Comparison of ENCODE assay signal across 11 mouse cellular contexts in the genomic region with DNA sequence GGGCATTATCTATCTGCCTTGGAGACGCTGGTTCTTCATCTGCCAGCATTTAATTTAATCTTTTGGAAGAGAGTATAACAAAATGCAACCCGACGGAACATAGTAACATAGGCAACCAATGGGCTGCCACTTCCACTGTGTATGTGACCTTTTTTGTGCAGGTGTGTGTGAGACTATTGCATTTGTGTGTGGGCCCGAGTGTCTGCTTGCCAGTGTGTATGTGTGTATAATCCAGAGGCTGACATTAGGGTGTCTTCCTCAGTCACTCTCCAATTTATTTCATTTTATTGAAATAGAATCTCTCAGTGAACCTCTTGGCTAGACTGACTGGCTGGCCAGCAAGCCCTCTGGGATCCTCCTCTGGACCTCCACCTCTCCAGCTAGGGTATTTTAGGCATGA. TPM values are rescaled to one million over a fixed set of nuclear protein-coding genes. Genes with fewer than 3 reads are reported as not detected.
A peak's percentile ranks its signal among the peaks of the same experiment; 100 is the strongest.
DNase-seq lines count a peak whose midpoint lies in the region; ATAC-seq and TF ChIP-seq lines count a peak whose summit lies in the region.
"Had no signal": no experiment of that assay in that cellular context is flagged by ENCODE, and none has a peak within 500 bp of the region (broad histone marks: within the 10 kb centered on the region; RNA-seq: fewer than 3 reads in every experiment).

No protein-coding gene starts in this region.

- no peak overlapping the region for H3K9ac ChIP-seq in kidney, postnatal 0 days (ENCODE audit: low read depth, low read length)
- H3K9ac ChIP-seq in kidney, embryonic 15.5 days = no peak overlapping the region

- 92% methylated on average over 4 of the region's 4 CpGs for WGBS in kidney, postnatal 0 days
- WGBS in kidney, embryonic 15.5 days = 92% methylated on average over 4 of the region's 4 CpGs
- 39% methylated on average over 4 of the region's 4 CpGs for WGBS in macrophage (ENCODE audit: missing documents)

- TF ChIP-seq POLR2A in cortical plate, adult 2 months (IDR thresholded peaks at IDR 0.05; ENCODE audit: extremely low read depth, insufficient read depth, low read length) = no peak

- peak overlapping the region; percentile 77 for H3K4me2 ChIP-seq in kidney, postnatal 0 days (ENCODE audit: low read length)
- H3K4me2 ChIP-seq in kidney, embryonic 15.5 days = no peak overlapping the region

- H3K27me3 ChIP-seq in kidney, postnatal 0 days (ENCODE audit: insufficient read depth, low read length) = no peaks in the 10 kb centered on the region
- no peaks in the 10 kb centered on the region for H3K27me3 ChIP-seq in kidney, embryonic 15.5 days
- H3K27me3 ChIP-seq in G1E (ENCODE audit: insufficient read depth, low read length) = peaks cover 19% of the 10 kb centered on the region

- no peak for DNase-seq in kidney, postnatal 0 days (ENCODE audit: low spot score)
- DNase-seq in G1E (ENCODE audit: low spot score) = no peak
- no peak for DNase-seq in cerebellum, postnatal 14 days
- DNase-seq: cerebellum, postnatal 36 days; left cerebral cortex, postnatal 4 days; lung, postnatal 36 days had no signal

- peaks cover 28% of the 10 kb centered on the region for H3K79me2 ChIP-seq in macrophage (ENCODE audit: inconsistent target)

- no peaks in the 10 kb centered on the region for H3K9me3 ChIP-seq in kidney, postnatal 0 days (replicated peaks; ENCODE audit: low read length)
- no peaks in the 10 kb centered on the region for H3K9me3 ChIP-seq in kidney, embryonic 15.5 days (replicated peaks)
- H3K9me3 ChIP-seq in G1E (replicated peaks) = no peaks in the 10 kb centered on the region

- no peak for ATAC-seq in kidney, postnatal 0 days (replicated peaks; ENCODE audit: low FRiP score, low read depth)
- ATAC-seq in kidney, embryonic 15.5 days (replicated peaks; ENCODE audit: low FRiP score) = no peak
- ATAC-seq in G1E (ENCODE audit: extremely low read depth, insufficient number of reproducible peaks, low FRiP score, poor library complexity, severe bottlenecking) = no peak
- no peak for ATAC-seq in frontal cortex, adult (ENCODE audit: low TSS enrichment)
- ATAC-seq: hindbrain, embryonic 16.5 days had no signal

- H3K36me3 ChIP-seq in kidney, postnatal 0 days (ENCODE audit: insufficient read depth, low read length) = no peaks in the 10 kb centered on the region
- no peaks in the 10 kb centered on the region for H3K36me3 ChIP-seq in kidney, embryonic 15.5 days
- H3K36me3 ChIP-seq in G1E (replicated peaks) = peaks cover 22% of the 10 kb centered on the region
- H3K36me3 ChIP-seq in macrophage (ENCODE audit: inconsistent target) = peaks cover 26% of the 10 kb centered on the region; the same call in 1 of the 2 replicates

- no peaks in the 10 kb centered on the region for H3K4me1 ChIP-seq in kidney, postnatal 0 days (replicated peaks; ENCODE audit: insufficient read depth, low read length)
- H3K4me1 ChIP-seq in kidney, embryonic 15.5 days = 0 out of 2 replicates have a peak, but pooled peaks cover 5% of the 10 kb centered on the region
- H3K4me1 ChIP-seq in G1E (ENCODE audit: insufficient read depth, low read depth, low read length) = peaks cover 32% of the 10 kb centered on the region
- 0 out of 2 replicates have a peak, but pooled peaks cover 1% of the 10 kb centered on the region for H3K4me1 ChIP-seq in cortical plate, adult 2 months (ENCODE audit: control insufficient read depth, insufficient read depth, low read length)

- H3K4me3 ChIP-seq in kidney, postnatal 0 days (replicated peaks; ENCODE audit: low read depth, low read length) = no peak overlapping the region
- H3K4me3 ChIP-seq in kidney, embryonic 15.5 days (replicated peaks) = no peak overlapping the region
- H3K4me3 ChIP-seq in G1E (ENCODE audit: low read depth, low read length) = peak overlapping the region; percentile 72; the same call in 1 of the 2 replicates
- peak overlapping the region; percentile 49; the same call in 1 of the 2 replicates for H3K4me3 ChIP-seq in cortical plate, adult 2 months (ENCODE audit: insufficient read depth, low read length)
- H3K4me3 ChIP-seq in macrophage (ENCODE audit: inconsistent target) = peak overlapping the region; percentile 53

- no peak overlapping the region for H3K27ac ChIP-seq in kidney, postnatal 0 days
- H3K27ac ChIP-seq in kidney, embryonic 15.5 days = no peak overlapping the region
- no peak overlapping the region for H3K27ac ChIP-seq in cortical plate, adult 2 months (ENCODE audit: insufficient read depth, low read length)
- no peak overlapping the region for H3K27ac ChIP-seq in macrophage

- no peak for TF ChIP-seq CTCF in kidney, postnatal 0 days (IDR thresholded peaks at IDR 0.05; ENCODE audit: low read depth)
- no peak for TF ChIP-seq CTCF in G1E (IDR thresholded peaks at IDR 0.05; ENCODE audit: low read depth, low read length)
- TF ChIP-seq CTCF in cortical plate, adult 2 months (IDR thresholded peaks at IDR 0.05; ENCODE audit: extremely low read depth, insufficient read depth, low read length) = no peak

RNA-seq across cellular contexts. Expression of gene Irgm2, which starts 0.8 kb away (rescaled TPM):
- 4.5 and 4.9 TPM in 2 replicates for polyA plus RNA-seq in kidney, postnatal 0 days (2015; fragmentation: Nextera tagmentation; extraction: Ambion mirVana)
- polyA plus RNA-seq in kidney, embryonic 15.5 days (2015; fragmentation: Nextera tagmentation; extraction: Ambion mirVana) = 2.1 and 2.4 TPM in 2 replicates
- total RNA-seq in G1E (2014; fragmentation: Nextera tagmentation) (6.7 and 7.1 TPM in 2 replicates), G1E (2017) (6.0 and 6.3 TPM in 2 replicates)
- polyA plus RNA-seq in G1E (2012) (0.18 and 0.30 TPM in 2 replicates), macrophage (2018) (32.0 to 97.2 TPM (median 40.6 TPM) in 3 replicates)
- 4.0 and 5.7 TPM in 2 replicates for polyA plus RNA-seq in cortical plate, adult 2 months (2012; rRNA removed)
- total RNA-seq in macrophage (2018; cell fraction: chromatin; rRNA removed) = 100 to 1,000 TPM in 4 of 26 experiments, 10 to 100 TPM in 20, 1 to 10 TPM in 2; 5.4 to 224 (median 59.7) TPM
- 100 to 1,000 TPM in 14 of 26 experiments, 10 to 100 TPM in 12; 30.0 to 238 (median 133) TPM for total RNA-seq in macrophage (2018; cell fraction: cytosol; rRNA removed)
- 100 to 1,000 TPM in 15 of 26 experiments, 10 to 100 TPM in 11; 16.8 to 231 (median 146) TPM for total RNA-seq in macrophage (2018; cell fraction: nucleus; rRNA removed)

RNA-seq across cellular contexts. Expression of gene Igtp, which starts 0.9 kb away (rescaled TPM):
- 7.7 and 8.0 TPM in 2 replicates for polyA plus RNA-seq in kidney, postnatal 0 days (2015; fragmentation: Nextera tagmentation; extraction: Ambion mirVana)
- polyA plus RNA-seq in kidney, embryonic 15.5 days (2015; fragmentation: Nextera tagmentation; extraction: Ambion mirVana) = 4.5 and 4.6 TPM in 2 replicates
- total RNA-seq in G1E (2014; fragmentation: Nextera tagmentation) (10.3 and 11.1 TPM in 2 replicates), G1E (2017) (9.9 and 11.0 TPM in 2 replicates)
- polyA plus RNA-seq in G1E (2012) (1.2 and 1.4 TPM in 2 replicates), macrophage (2018) (25.7 to 94.8 TPM (median 34.2 TPM) in 3 replicates)
- 9.0 and 9.6 TPM in 2 replicates for polyA plus RNA-seq in cortical plate, adult 2 months (2012; rRNA removed)
- total RNA-seq in macrophage (2018; cell fraction: chromatin; rRNA removed) = 100 to 1,000 TPM in 1 of 26 experiments, 10 to 100 TPM in 17, 1 to 10 TPM in 8; 3.2 to 240 (median 39.1) TPM
- total RNA-seq in macrophage (2018; cell fraction: cytosol; rRNA removed) = 100 to 1,000 TPM in 14 of 26 experiments, 10 to 100 TPM in 12; 29.0 to 298 (median 166) TPM
- 100 to 1,000 TPM in 15 of 26 experiments, 10 to 100 TPM in 11; 11.5 to 293 (median 127) TPM for total RNA-seq in macrophage (2018; cell fraction: nucleus; rRNA removed)

RNA-seq across cellular contexts. Expression of gene Mrpl22, which starts 28.8 kb away (rescaled TPM):
- polyA plus RNA-seq in kidney, postnatal 0 days (2015; fragmentation: Nextera tagmentation; extraction: Ambion mirVana) = 139 and 146 TPM in 2 replicates
- 145 TPM in 2 replicates for polyA plus RNA-seq in kidney, embryonic 15.5 days (2015; fragmentation: Nextera tagmentation; extraction: Ambion mirVana)
- 67.5 and 82.1 TPM in 2 replicates for total RNA-seq in G1E (2014; fragmentation: Nextera tagmentation)
- total RNA-seq in G1E (2017) = 72.6 and 81.6 TPM in 2 replicates
- polyA plus RNA-seq in G1E (2012) = 9.5 and 19.0 TPM in 2 replicates
- polyA plus RNA-seq in cortical plate, adult 2 months (2012; rRNA removed) = 50.0 and 50.1 TPM in 2 replicates
- 10 to 100 TPM in 8 of 26 experiments, 1 to 10 TPM in 16, not detected in 2; 1.6 to 17.9 (median 7.6) TPM for total RNA-seq in macrophage (2018; cell fraction: chromatin; rRNA removed)
- 10 to 100 TPM; 20.4 to 48.3 (median 34.8) TPM for total RNA-seq in macrophage (2018; cell fraction: cytosol; rRNA removed)
- total RNA-seq in macrophage (2018; cell fraction: nucleus; rRNA removed) = 10 to 100 TPM in 14 of 26 experiments, 1 to 10 TPM in 12; 3.3 to 20.5 (median 10.5) TPM
- polyA plus RNA-seq in macrophage (2018) = 36.9 to 51.5 TPM (median 42.8 TPM) in 3 replicates

RNA-seq across cellular contexts. Expression of gene Gemin5, which starts 31.9 kb away (rescaled TPM):
- polyA plus RNA-seq in kidney, postnatal 0 days (2015; fragmentation: Nextera tagmentation; extraction: Ambion mirVana) = 10.8 and 11.6 TPM in 2 replicates
- polyA plus RNA-seq in kidney, embryonic 15.5 days (2015; fragmentation: Nextera tagmentation; extraction: Ambion mirVana) = 24.5 and 24.7 TPM in 2 replicates
- total RNA-seq in G1E (2014; fragmentation: Nextera tagmentation) (43.9 and 61.6 TPM in 2 replicates), G1E (2017) (25.9 and 26.3 TPM in 2 replicates)
- polyA plus RNA-seq in G1E (2012) (14.6 and 19.6 TPM in 2 replicates), macrophage (2018) (4.7 to 12.0 TPM (median 5.4 TPM) in 3 replicates)
- 8.6 and 9.5 TPM in 2 replicates for polyA plus RNA-seq in cortical plate, adult 2 months (2012; rRNA removed)
- 10 to 100 TPM in 15 of 26 experiments, 1 to 10 TPM in 11; 1.2 to 32.8 (median 11.9) TPM for total RNA-seq in macrophage (2018; cell fraction: chromatin; rRNA removed)
- total RNA-seq in macrophage (2018; cell fraction: cytosol; rRNA removed) = 1 to 10 TPM; 3.6 to 8.6 (median 6.5) TPM
- 10 to 100 TPM in 5 of 26 experiments, 1 to 10 TPM in 21; 2.2 to 23.1 (median 6.5) TPM for total RNA-seq in macrophage (2018; cell fraction: nucleus; rRNA removed)

Comparison
In these comparisons a context has a peak if more than half of its experiments do, and no peak if none do; other contexts are left out.
1. H3K4me3 ChIP-seq: peak in G1E (single experiment), cortical plate, adult 2 months (single experiment) and macrophage (single experiment); none in kidney, postnatal 0 days (single experiment) and kidney, embryonic 15.5 days (single experiment).